ENCODE assay signal across 8 mouse cellular contexts in genomic region chr8:25343160-25343602, GRCm38 (mm10).
A peak's percentile ranks its signal among the peaks of the same experiment; 100 is the strongest.
DNase-seq lines count a peak whose midpoint lies in the region; ATAC-seq and TF ChIP-seq lines count a peak whose summit lies in the region.

No protein-coding gene starts in this region.

- TF ChIP-seq CTCF in heart, postnatal 0 days (IDR thresholded peaks at IDR 0.05; ENCODE audit: low read depth) = no peak
- no peak for TF ChIP-seq CTCF in thymus, adult 2 months (IDR thresholded peaks at IDR 0.05; ENCODE audit: borderline replicate concordance, control insufficient read depth, extremely low read depth, insufficient read depth, low read length, poor library complexity)

- no peak for TF ChIP-seq EP300 in heart, postnatal 0 days (IDR thresholded peaks at IDR 0.05; ENCODE audit: low read depth)

- 72% methylated on average over 10 of the region's 10 CpGs for WGBS in heart, postnatal 0 days
- 16% methylated on average over 10 of the region's 10 CpGs for WGBS in limb, embryonic 12.5 days
- 65% methylated on average over 10 of the region's 10 CpGs for WGBS in thymus, adult 2 months
- 81% methylated on average over 10 of the region's 10 CpGs for WGBS in midbrain, embryonic 15.5 days

- H3K9ac ChIP-seq in heart, postnatal 0 days (replicated peaks; ENCODE audit: low read depth, low read length) = no peak overlapping the region
- H3K9ac ChIP-seq in limb, embryonic 12.5 days (replicated peaks) = 0 out of 2 replicates have a peak overlapping the region, but pooled peaks have one; percentile 1
- no peak overlapping the region for H3K9ac ChIP-seq in midbrain, embryonic 15.5 days

- H3K4me3 ChIP-seq in heart, postnatal 0 days (ENCODE audit: low read depth, low read length) = no peak overlapping the region
- peak overlapping the region; percentile 3; the same call in 1 of the 2 replicates for H3K4me3 ChIP-seq in limb, embryonic 12.5 days (replicated peaks)
- no peak overlapping the region for H3K4me3 ChIP-seq in thymus, adult 2 months (ENCODE audit: control insufficient read depth, insufficient read depth, low read length)
- H3K4me3 ChIP-seq in midbrain, embryonic 15.5 days = no peak overlapping the region

- H3K36me3 ChIP-seq in heart, postnatal 0 days (replicated peaks; ENCODE audit: control insufficient read depth, insufficient read depth, low read length) = no peaks in the 10 kb centered on the region
- H3K36me3 ChIP-seq in limb, embryonic 12.5 days = no peaks in the 10 kb centered on the region
- H3K36me3 ChIP-seq in thymus, adult 2 months (ENCODE audit: control insufficient read depth, insufficient read depth, low read length) = no peaks in the 10 kb centered on the region
- H3K36me3 ChIP-seq in midbrain, embryonic 15.5 days (replicated peaks) = no peaks in the 10 kb centered on the region

- no peaks in the 10 kb centered on the region for H3K27me3 ChIP-seq in heart, postnatal 0 days (ENCODE audit: control insufficient read depth, insufficient read depth, low read length)
- no peaks in the 10 kb centered on the region for H3K27me3 ChIP-seq in limb, embryonic 12.5 days
- no peaks in the 10 kb centered on the region for H3K27me3 ChIP-seq in thymus, adult 2 months (ENCODE audit: control insufficient read depth, insufficient read depth, low read length)
- no peaks in the 10 kb centered on the region for H3K27me3 ChIP-seq in midbrain, embryonic 15.5 days (replicated peaks)

- ATAC-seq in heart, postnatal 0 days (ENCODE audit: insufficient read depth, low read depth) = peak; percentile 68
- peak; percentile 88 for ATAC-seq in limb, embryonic 12.5 days (ENCODE audit: insufficient number of reproducible peaks, insufficient read depth, low FRiP score, low TSS enrichment, low read depth)
- no peak for ATAC-seq in activated CD4-positive, CD25-positive, alpha-beta regulatory T cell, adult 4 months
- ATAC-seq in midbrain, embryonic 15.5 days (replicated peaks) = no peak

- no peaks in the 10 kb centered on the region for H3K4me1 ChIP-seq in heart, postnatal 0 days (ENCODE audit: control insufficient read depth, insufficient read depth)
- H3K4me1 ChIP-seq in limb, embryonic 12.5 days (replicated peaks) = peaks cover 17% of the 10 kb centered on the region
- H3K4me1 ChIP-seq in thymus, adult 2 months (replicated peaks; ENCODE audit: control insufficient read depth, insufficient read depth, low read length) = no peaks in the 10 kb centered on the region
- no peaks in the 10 kb centered on the region for H3K4me1 ChIP-seq in midbrain, embryonic 15.5 days

- peak overlapping the region; percentile 23; the same call in 1 of the 2 replicates for H3K27ac ChIP-seq in heart, postnatal 0 days (ENCODE audit: low read depth)
- H3K27ac ChIP-seq in limb, embryonic 12.5 days = peak overlapping the region; percentile 79
- H3K27ac ChIP-seq in thymus, adult 2 months (ENCODE audit: control insufficient read depth, insufficient read depth, low read length) = no peak overlapping the region
- H3K27ac ChIP-seq in midbrain, embryonic 15.5 days = no peak overlapping the region

- H3K9me3 ChIP-seq in heart, postnatal 0 days (replicated peaks; ENCODE audit: control insufficient read depth, low read length) = no peaks in the 10 kb centered on the region
- peaks cover 3% of the 10 kb centered on the region for H3K9me3 ChIP-seq in limb, embryonic 12.5 days
- H3K9me3 ChIP-seq in midbrain, embryonic 15.5 days = no peaks in the 10 kb centered on the region

- TF ChIP-seq POLR2A in thymus, adult 2 months (IDR thresholded peaks at IDR 0.05; ENCODE audit: control insufficient read depth, extremely low read depth, insufficient read depth, low read length, poor library complexity) = no peak

- no peak overlapping the region for H3K4me2 ChIP-seq in heart, postnatal 0 days (ENCODE audit: low read depth, low read length)
- peak overlapping the region; percentile 48 for H3K4me2 ChIP-seq in limb, embryonic 12.5 days
- no peak overlapping the region for H3K4me2 ChIP-seq in midbrain, embryonic 15.5 days

- peak; percentile 8 for DNase-seq in ZHBTc4 (ENCODE audit: low read depth, low spot score)
- DNase-seq in embryo, embryonic 10.5 days (ENCODE audit: low spot score) = peak; percentile 91
- peak; percentile 32 for DNase-seq in heart, postnatal 0 days (ENCODE audit: low spot score)
- peak; percentile 38 for DNase-seq in yolk sac, embryonic 10.5 days (ENCODE audit: low spot score)
- no peak for DNase-seq in thymus, adult 2 months

Comparison
In these comparisons a context has a peak if more than half of its experiments do, and no peak if none do; other contexts are left out.
1. ATAC-seq: peak in heart, postnatal 0 days (single experiment) and limb, embryonic 12.5 days (single experiment); none in activated CD4-positive, CD25-positive, alpha-beta regulatory T cell, adult 4 months (single experiment) and midbrain, embryonic 15.5 days (single experiment).
2. H3K27ac ChIP-seq: peak in heart, postnatal 0 days (single experiment) and limb, embryonic 12.5 days (single experiment); none in thymus, adult 2 months (single experiment) and midbrain, embryonic 15.5 days (single experiment).